Mouse (Mus musculus) embryo, embryonic 11.5 days (tissue): Measurements from ENCODE around the gene 4930523C07Rik.
A peak's percentile ranks its signal among the peaks of the same experiment; 100 is the strongest.

Experiments used
- DNase-seq: peaks from one replicate; pipeline ENCODE4 v3.0.0-alpha.2; 2012; ENCODE audit warnings: low read depth, low spot score

The 4930523C07Rik gene

GRCm38 (mm10) chr1:160045971-160046370 is 1.8 kb downstream of the 4930523C07Rik start:
- DNase-seq: no peak

GRCm38 (mm10) chr1:160046786-160047185 is 2.6 kb downstream of the 4930523C07Rik start:
- no peak for DNase-seq

- DNase-seq: no peak
These were observed 3.3 kb downstream of the 4930523C07Rik start for GRCm38 (mm10) chr1:160047481-160047931.

- no peak for DNase-seq
These were observed 5.1 kb downstream of the 4930523C07Rik start for GRCm38 (mm10) chr1:160049131-160049880.

GRCm38 (mm10) chr1:160050898-160051297 is 6.7 kb downstream of the 4930523C07Rik start:
- no peak for DNase-seq

- DNase-seq: no peak
These were observed 8.6 kb downstream of the 4930523C07Rik start for GRCm38 (mm10) chr1:160052556-160053315.

GRCm38 (mm10) chr1:160053510-160054305 is 9.5 kb downstream of the 4930523C07Rik start:
- DNase-seq: no peak

- DNase-seq: no peak
These were observed 10.3 kb downstream of the 4930523C07Rik start for GRCm38 (mm10) chr1:160054366-160055078.

GRCm38 (mm10) chr1:160057657-160058056 is 13.5 kb downstream of the 4930523C07Rik start:
- DNase-seq: no peak

- no peak for DNase-seq
These were observed 15.7 kb downstream of the 4930523C07Rik start for GRCm38 (mm10) chr1:160059908-160060307.

GRCm38 (mm10) chr1:160060542-160060941 is 16.4 kb downstream of the 4930523C07Rik start:
- no peak for DNase-seq

- no peak for DNase-seq
These were observed 17.1 kb downstream of the 4930523C07Rik start for GRCm38 (mm10) chr1:160061321-160061720.

- DNase-seq: no peak
These were observed 17.7 kb downstream of the 4930523C07Rik start for GRCm38 (mm10) chr1:160061725-160062366.

- no peak for DNase-seq
These were observed 20.5 kb downstream of the 4930523C07Rik start for GRCm38 (mm10) chr1:160064547-160065144.

- no peak for DNase-seq
These were observed 34.9 kb downstream of the 4930523C07Rik start for GRCm38 (mm10) chr1:160078882-160079661.

- peak; percentile 58 for DNase-seq
These were observed 36.7 kb downstream of the 4930523C07Rik start for GRCm38 (mm10) chr1:160080800-160081436.

- no peak for DNase-seq
These were observed 38.5 kb downstream of the 4930523C07Rik start for GRCm38 (mm10) chr1:160082647-160083046.

GRCm38 (mm10) chr1:160084239-160084638 is 40.1 kb downstream of the 4930523C07Rik start:
- DNase-seq: no peak

- DNase-seq: no peak
These were observed 42.5 kb downstream of the 4930523C07Rik start for GRCm38 (mm10) chr1:160086651-160087050.
